ENCODE assay signal across 18 mouse cellular contexts in the genomic region with DNA sequence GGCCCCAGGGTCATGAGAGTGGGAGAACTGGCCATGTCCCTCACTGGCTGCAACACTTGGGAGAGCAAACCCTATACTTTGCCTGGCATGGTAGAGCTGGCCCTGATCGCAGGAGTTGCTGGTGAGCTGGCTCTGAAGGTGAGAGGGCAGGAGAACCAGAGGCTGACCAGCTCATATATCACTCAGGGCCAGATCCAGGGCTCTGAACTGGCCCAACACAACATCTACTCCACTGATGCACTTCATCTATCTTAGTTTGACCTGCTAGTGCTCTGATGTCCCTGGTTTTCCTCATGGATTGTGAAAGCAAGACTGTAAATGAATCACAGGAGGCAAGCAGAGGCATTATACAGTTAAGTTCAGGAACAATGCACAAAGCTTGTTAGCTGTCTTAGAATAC.
"Had no signal": no experiment of that assay in that cellular context is flagged by ENCODE, and none has a peak within 500 bp of the region (broad histone marks: within the 10 kb centered on the region; RNA-seq: fewer than 3 reads in every experiment).

No protein-coding gene starts in this region.

- H3K9me3 ChIP-seq: midbrain, embryonic 10.5 days; midbrain, embryonic 12.5 days; neural tube, embryonic 13.5 days; neural tube, embryonic 15.5 days had no signal

- H3K36me3 ChIP-seq: midbrain, embryonic 10.5 days; midbrain, embryonic 12.5 days; neural tube, embryonic 13.5 days; neural tube, embryonic 15.5 days had no signal

- H3K27me3 ChIP-seq: midbrain, embryonic 12.5 days; neural tube, embryonic 13.5 days; neural tube, embryonic 15.5 days had no signal

- H3K9ac ChIP-seq: liver, postnatal 0 days; lung, embryonic 14.5 days; midbrain, embryonic 12.5 days; neural tube, embryonic 13.5 days; neural tube, embryonic 15.5 days had no signal

- H3K4me2 ChIP-seq: lung, embryonic 14.5 days; midbrain, embryonic 12.5 days; neural tube, embryonic 13.5 days; neural tube, embryonic 15.5 days had no signal

- ATAC-seq: liver, postnatal 0 days; midbrain, embryonic 16.5 days had no signal

- H3K4me3 ChIP-seq: midbrain, embryonic 10.5 days; midbrain, embryonic 12.5 days; myocyte; neural tube, embryonic 13.5 days; neural tube, embryonic 15.5 days had no signal

- DNase-seq: liver, postnatal 0 days; lung, embryonic 14.5 days; lung, postnatal 10 days; lung, postnatal 4 days; midbrain, embryonic 14.5 days; retina, postnatal 1 day; right cerebral cortex, adult 18-20 months; right cerebral cortex, postnatal 4 days; spleen, adult 18-20 months; thymus, adult 18-20 months; thymus, postnatal 14 days; thymus, postnatal 36 days had no signal

- H3K4me1 ChIP-seq: midbrain, embryonic 10.5 days; midbrain, embryonic 12.5 days; neural tube, embryonic 13.5 days; neural tube, embryonic 15.5 days had no signal

- H3K27ac ChIP-seq: midbrain, embryonic 10.5 days; midbrain, embryonic 12.5 days; neural tube, embryonic 13.5 days; neural tube, embryonic 15.5 days had no signal
